13 mouse cellular contexts compared by ENCODE assay signal in genomic region chr2:75425384-75425783, GRCm38 (mm10).
DNase-seq lines count a peak whose midpoint lies in the region; ATAC-seq and TF ChIP-seq lines count a peak whose summit lies in the region.
"Had no signal": no experiment of that assay in that cellular context is flagged by ENCODE, and none has a peak within 500 bp of the region (broad histone marks: within the 10 kb centered on the region; RNA-seq: fewer than 3 reads in every experiment).

No protein-coding gene starts in this region.

- H3K9me3 ChIP-seq in forebrain, embryonic 10.5 days: no peaks in the 10 kb centered on the region
- no peaks in the 10 kb centered on the region for H3K9me3 ChIP-seq in forebrain, embryonic 15.5 days
- H3K9me3 ChIP-seq in hindbrain, postnatal 0 days (ENCODE audit: low read length): no peaks in the 10 kb centered on the region
- H3K9me3 ChIP-seq: heart, embryonic 10.5 days had no signal

- no peak for TF ChIP-seq CTCF in hindbrain, postnatal 0 days (IDR thresholded peaks at IDR 0.05; ENCODE audit: low read depth)

- H3K36me3 ChIP-seq in forebrain, embryonic 10.5 days (replicated peaks): no peaks in the 10 kb centered on the region
- no peaks in the 10 kb centered on the region for H3K36me3 ChIP-seq in forebrain, embryonic 15.5 days
- H3K36me3 ChIP-seq in hindbrain, postnatal 0 days (ENCODE audit: insufficient read depth, low read length): no peaks in the 10 kb centered on the region
- H3K36me3 ChIP-seq: heart, embryonic 10.5 days had no signal

- ATAC-seq in forebrain, embryonic 15.5 days (replicated peaks): peak; percentile 47; the same call in 1 of the 2 replicates
- no peak for ATAC-seq in hindbrain, postnatal 0 days

- peaks cover 45% of the 10 kb centered on the region for H3K4me1 ChIP-seq in forebrain, embryonic 10.5 days
- peaks cover 36% of the 10 kb centered on the region for H3K4me1 ChIP-seq in forebrain, embryonic 15.5 days
- no peaks in the 10 kb centered on the region for H3K4me1 ChIP-seq in hindbrain, postnatal 0 days (ENCODE audit: insufficient read depth, low read length)
- H3K4me1 ChIP-seq: heart, embryonic 10.5 days had no signal

- peak overlapping the region; percentile 10; the same call in 1 of the 2 replicates for H3K4me2 ChIP-seq in forebrain, embryonic 15.5 days (replicated peaks)
- H3K4me2 ChIP-seq in hindbrain, postnatal 0 days (ENCODE audit: low read depth, low read length): no peak overlapping the region; the same call in 1 of the 2 replicates

- H3K27ac ChIP-seq in forebrain, embryonic 10.5 days: peak overlapping the region; percentile 74
- H3K27ac ChIP-seq in forebrain, embryonic 15.5 days (replicated peaks): peak overlapping the region; percentile 76
- peak overlapping the region; percentile 56; the same call in 1 of the 2 replicates for H3K27ac ChIP-seq in hindbrain, postnatal 0 days
- H3K27ac ChIP-seq: heart, embryonic 10.5 days; liver, embryonic 14.5 days had no signal

- H3K9ac ChIP-seq in forebrain, embryonic 15.5 days (replicated peaks): no peak overlapping the region
- H3K9ac ChIP-seq in hindbrain, postnatal 0 days (replicated peaks; ENCODE audit: low read length): no peak overlapping the region
- H3K9ac ChIP-seq: liver, embryonic 14.5 days had no signal

- no peak overlapping the region for H3K4me3 ChIP-seq in forebrain, embryonic 10.5 days
- no peak overlapping the region for H3K4me3 ChIP-seq in forebrain, embryonic 15.5 days
- H3K4me3 ChIP-seq in hindbrain, postnatal 0 days (ENCODE audit: low read length): no peak overlapping the region
- H3K4me3 ChIP-seq: erythroblast, embryonic 14.5 days; heart, embryonic 10.5 days had no signal

- 47% methylated on average over 7 of the region's 7 CpGs for WGBS in forebrain, embryonic 10.5 days
- 12% methylated on average over 7 of the region's 7 CpGs for WGBS in forebrain, embryonic 15.5 days
- 26% methylated on average over 7 of the region's 7 CpGs for WGBS in hindbrain, postnatal 0 days

- no peak for DNase-seq in forebrain, embryonic 10.5 days (ENCODE audit: extremely low spot score, low spot score)
- DNase-seq in hindbrain, postnatal 0 days (ENCODE audit: low spot score): no peak
- peak; percentile 36 for DNase-seq in neural tube, embryonic 10.5 days (ENCODE audit: extremely low spot score, low spot score)
- DNase-seq in layer of hippocampus, postnatal 14 days (ENCODE audit: low spot score in 2 of 2): no peak
- no peak for DNase-seq in thymus, postnatal 4 days
- no peak for DNase-seq in gastrocnemius, adult 8-10 months (ENCODE audit: low spot score in 2 of 2)
- DNase-seq: cerebellum, adult 11-12 months; gastrocnemius, postnatal 10 days had no signal

- no peaks in the 10 kb centered on the region for H3K27me3 ChIP-seq in forebrain, embryonic 10.5 days (ENCODE audit: poor library complexity, severe bottlenecking)
- H3K27me3 ChIP-seq in forebrain, embryonic 15.5 days: no peaks in the 10 kb centered on the region
- H3K27me3 ChIP-seq in hindbrain, postnatal 0 days (ENCODE audit: insufficient read depth, low read length): no peaks in the 10 kb centered on the region
- H3K27me3 ChIP-seq: CH12.LX had no signal
